In the genomic region with DNA sequence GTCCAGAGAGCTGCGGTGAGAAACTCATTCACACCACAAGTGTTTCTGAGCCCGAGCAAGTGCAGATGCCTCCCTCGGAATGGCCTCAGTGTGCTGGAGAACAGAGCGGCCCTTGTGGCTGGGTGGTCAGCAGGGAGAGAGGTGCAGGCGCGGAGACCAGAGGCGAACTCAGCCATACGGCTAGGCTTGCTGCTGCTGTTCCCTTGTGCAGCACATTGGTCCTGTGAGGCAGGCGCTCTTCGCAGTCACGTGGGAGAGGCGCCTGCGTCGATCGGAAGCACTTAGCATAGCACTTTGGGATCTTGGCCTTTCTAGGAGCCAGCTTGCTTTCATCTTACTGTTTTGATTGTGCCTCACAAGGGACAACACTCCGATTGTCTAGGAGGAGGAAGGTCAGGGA, we compare ENCODE assay signal across 8 mouse cellular contexts. TPM values are rescaled to one million over a fixed set of nuclear protein-coding genes. Genes with fewer than 3 reads are reported as not detected.
DNase-seq lines count a peak whose midpoint lies in the region; ATAC-seq and TF ChIP-seq lines count a peak whose summit lies in the region.

No protein-coding gene starts in this region.

- no peak for ATAC-seq in forebrain, embryonic 14.5 days
- ATAC-seq in limb, embryonic 14.5 days (ENCODE audit: low FRiP score, low read depth) = no peak
- no peak for ATAC-seq in cerebellum, adult (ENCODE audit: insufficient number of reproducible peaks, low FRiP score, low TSS enrichment)
- ATAC-seq in inflammation-experienced regulatory T-cells, adult 6 months = no peak

- no peak overlapping the region for H3K9ac ChIP-seq in forebrain, embryonic 14.5 days (ENCODE audit: low read length)
- H3K9ac ChIP-seq in limb, embryonic 14.5 days (ENCODE audit: low read depth, low read length, severe bottlenecking) = 0 out of 2 replicates have a peak overlapping the region, but pooled peaks have one; percentile 0

- H3K27ac ChIP-seq in forebrain, embryonic 14.5 days (ENCODE audit: low read depth, low read length) = no peak overlapping the region
- 0 out of 2 replicates have a peak overlapping the region, but pooled peaks have one; percentile 35 for H3K27ac ChIP-seq in limb, embryonic 14.5 days (replicated peaks; ENCODE audit: low read depth, low read length)

- no peaks in the 10 kb centered on the region for H3K36me3 ChIP-seq in forebrain, embryonic 14.5 days (ENCODE audit: control insufficient read depth, insufficient read depth, low read length)
- H3K36me3 ChIP-seq in limb, embryonic 14.5 days (ENCODE audit: control insufficient read depth, insufficient read depth, low read length) = no peaks in the 10 kb centered on the region

- H3K9me3 ChIP-seq in forebrain, embryonic 14.5 days (replicated peaks; ENCODE audit: control insufficient read depth, low read length) = no peaks in the 10 kb centered on the region
- no peaks in the 10 kb centered on the region for H3K9me3 ChIP-seq in limb, embryonic 14.5 days (ENCODE audit: control insufficient read depth, low read length)

- no peaks in the 10 kb centered on the region for H3K27me3 ChIP-seq in forebrain, embryonic 14.5 days (replicated peaks; ENCODE audit: control insufficient read depth, insufficient read depth, low read length)
- no peaks in the 10 kb centered on the region for H3K27me3 ChIP-seq in limb, embryonic 14.5 days (ENCODE audit: control insufficient read depth, insufficient read depth, low read length)

- no peak for TF ChIP-seq POLR2A in limb, embryonic 14.5 days (IDR thresholded peaks at IDR 0.05; ENCODE audit: borderline replicate concordance, extremely low read depth, insufficient read depth, insufficient read length)

- no peak overlapping the region for H3K4me2 ChIP-seq in forebrain, embryonic 14.5 days (ENCODE audit: low read length)
- no peak overlapping the region for H3K4me2 ChIP-seq in limb, embryonic 14.5 days (replicated peaks; ENCODE audit: low read depth, low read length, severe bottlenecking)

- H3K4me3 ChIP-seq in forebrain, embryonic 14.5 days (ENCODE audit: low read depth, low read length) = no peak overlapping the region
- no peak overlapping the region for H3K4me3 ChIP-seq in limb, embryonic 14.5 days (replicated peaks; ENCODE audit: low read length)

- H3K4me1 ChIP-seq in forebrain, embryonic 14.5 days (ENCODE audit: control insufficient read depth, insufficient read depth, low read length) = no peaks in the 10 kb centered on the region
- H3K4me1 ChIP-seq in limb, embryonic 14.5 days (ENCODE audit: control insufficient read depth, insufficient read depth, low read length) = peaks cover 19% of the 10 kb centered on the region

- 40% methylated on average over 16 of the region's 16 CpGs for WGBS in forebrain, embryonic 14.5 days
- 17% methylated on average over 16 of the region's 16 CpGs for WGBS in limb, embryonic 14.5 days

- peak; percentile 16 for DNase-seq in kidney, adult 18-20 months
- no peak for DNase-seq in kidney, postnatal 25 days
- DNase-seq in R1 (ENCODE audit: low read depth, low spot score) = peak; percentile 82
- peak; percentile 13 for DNase-seq in forebrain, embryonic 14.5 days (ENCODE audit: low spot score)
- DNase-seq in limb, embryonic 14.5 days (ENCODE audit: low spot score) = no peak
- DNase-seq in gastrocnemius, postnatal 10 days = no peak

RNA-seq across cellular contexts. Expression of a gene that starts 45.7 kb away (rescaled TPM):
- polyA plus RNA-seq in forebrain, embryonic 14.5 days (2014; fragmentation: Nextera tagmentation; extraction: Ambion mirVana) = 26.7 and 28.4 TPM in 2 replicates
- 10.4 and 11.0 TPM in 2 replicates for polyA plus RNA-seq in limb, embryonic 14.5 days (2012; rRNA removed)
- 21.7 and 27.2 TPM in 2 replicates for polyA plus RNA-seq in limb, embryonic 14.5 days (2014; fragmentation: Nextera tagmentation; extraction: Ambion mirVana)
- total RNA-seq in gastrocnemius, postnatal 10 days (2021) = 10 to 100 TPM in 1 of 2 experiments, 1 to 10 TPM in 1; 8.7 to 10.3 TPM
- 10 to 100 TPM; 12.1 to 24.1 (median 23.5) TPM for polyA plus RNA-seq in inflammation-experienced regulatory T-cells, adult 6 months (2017; shearing (Covaris generic))

Comparison
In these comparisons a context has a peak if more than half of its experiments do, and no peak if none do; other contexts are left out.
1. DNase-seq: peak in kidney, adult 18-20 months (single experiment), R1 (single experiment) and forebrain, embryonic 14.5 days (single experiment); none in kidney, postnatal 25 days (0 of 2), limb, embryonic 14.5 days (single experiment) and gastrocnemius, postnatal 10 days (single experiment).